Mouse (Mus musculus) brain, embryonic 18.5 days (tissue): ENCODE measurements around the gene Arhgef10l.
A peak's percentile ranks its signal among the peaks of the same experiment; 100 is the strongest.

ENCODE experiments used
- DNase-seq: peaks from one replicate; pipeline ENCODE4 v3.0.0-alpha.2; 2012; ENCODE audit warnings: low read depth, low spot score

Arhgef10l gene

GRCm38 (mm10) chr4:140525674-140526177 is 140.1 kb downstream of the Arhgef10l start:
- no peak for DNase-seq

- DNase-seq, result no peak
Measured at GRCm38 (mm10) chr4:140524927-140525326, 140.9 kb downstream of the Arhgef10l start.

- DNase-seq, result no peak
Measured at GRCm38 (mm10) chr4:140522873-140523272, 142.9 kb downstream of the Arhgef10l start.

- no peak for DNase-seq
Measured at GRCm38 (mm10) chr4:140520719-140521118, 145.1 kb downstream of the Arhgef10l start.

- DNase-seq, result no peak
Measured at GRCm38 (mm10) chr4:140513797-140514196, 152.0 kb downstream of the Arhgef10l start.

- DNase-seq, result no peak
Measured at GRCm38 (mm10) chr4:140509856-140510255, 156.0 kb downstream of the Arhgef10l start.

GRCm38 (mm10) chr4:140507172-140507714 is 158.6 kb downstream of the Arhgef10l start:
- DNase-seq, result no peak

GRCm38 (mm10) chr4:140505608-140506002 is 160.2 kb downstream of the Arhgef10l start:
- no peak for DNase-seq

GRCm38 (mm10) chr4:140504921-140505607 is 160.7 kb downstream of the Arhgef10l start:
- DNase-seq, result no peak

GRCm38 (mm10) chr4:140504067-140504913 is 161.5 kb downstream of the Arhgef10l start:
- no peak for DNase-seq

GRCm38 (mm10) chr4:140500766-140501165 is 165.0 kb downstream of the Arhgef10l start:
- DNase-seq, result no peak

GRCm38 (mm10) chr4:140499571-140499970 is 166.2 kb downstream of the Arhgef10l start:
- DNase-seq, result no peak

- DNase-seq, result no peak
Measured at GRCm38 (mm10) chr4:140497169-140497568, 168.6 kb downstream of the Arhgef10l start.

- no peak for DNase-seq
Measured at GRCm38 (mm10) chr4:140491555-140491954, 174.3 kb downstream of the Arhgef10l start.

- DNase-seq, result no peak
Measured at GRCm38 (mm10) chr4:140485442-140485841, 180.4 kb downstream of the Arhgef10l start.

GRCm38 (mm10) chr4:140483134-140483533 is 182.7 kb downstream of the Arhgef10l start:
- DNase-seq, result no peak

- no peak for DNase-seq
Measured at GRCm38 (mm10) chr4:140480369-140481067, 185.3 kb downstream of the Arhgef10l start.

GRCm38 (mm10) chr4:140475194-140475593 is 190.6 kb downstream of the Arhgef10l start:
- DNase-seq, result no peak

GRCm38 (mm10) chr4:140469760-140470452 is 195.9 kb downstream of the Arhgef10l start:
- peak; percentile 12 for DNase-seq

GRCm38 (mm10) chr4:140467254-140467791 is 198.5 kb downstream of the Arhgef10l start:
- no peak for DNase-seq
